Mouse (Mus musculus): Measurements from ENCODE around the gene Gm10717.
A peak's percentile ranks its signal among the peaks of the same experiment; 100 is the strongest.
"Not testable (repeated sequence)": the region's sequence is repeated elsewhere in the genome, so short reads cannot be mapped to it uniquely, and the experiment has no call there.

Gene Gm10717

GRCm38 (mm10) chr9:3024912-3025467 lies at the start of gene Gm10717:
TSS of gene Gm10717 (plus strand) at chr9:3025417.
- not testable (repeated sequence) for DNase-seq

- not testable (repeated sequence) for DNase-seq
Measured at GRCm38 (mm10) chr9:3000445-3000972, 24.7 kb upstream of the Gm10717 start, which contains the start of gene Gm10722. TSS of gene Gm10722 (plus strand) at chr9:3000922.

- not testable (repeated sequence) for DNase-seq
Measured at GRCm38 (mm10) chr9:3001006-3001405, 24.2 kb upstream of the Gm10717 start.

GRCm38 (mm10) chr9:3001948-3002659 lies 23.1 kb upstream of the Gm10717 start:
- DNase-seq = peak; percentile 54

GRCm38 (mm10) chr9:3002794-3003396 lies 22.3 kb upstream of the Gm10717 start, which contains the start of gene Gm11168:
TSS of gene Gm11168 (plus strand) at chr9:3003346.
- not testable (repeated sequence) for DNase-seq

- not testable (repeated sequence) for DNase-seq
Measured at GRCm38 (mm10) chr9:3006179-3006578, 19.0 kb upstream of the Gm10717 start.

- DNase-seq = peak; percentile 71
Measured at GRCm38 (mm10) chr9:3006636-3007035, 18.6 kb upstream of the Gm10717 start.

GRCm38 (mm10) chr9:3007272-3007671 lies 17.9 kb upstream of the Gm10717 start:
- not testable (repeated sequence) for DNase-seq

GRCm38 (mm10) chr9:3009331-3009730 lies 15.9 kb upstream of the Gm10717 start:
- DNase-seq = not testable (repeated sequence)

GRCm38 (mm10) chr9:3012054-3012621 lies 13.1 kb upstream of the Gm10717 start:
- not testable (repeated sequence) for DNase-seq

- DNase-seq = not testable (repeated sequence)
Measured at GRCm38 (mm10) chr9:3012733-3013279, 12.4 kb upstream of the Gm10717 start, which contains the start of gene Gm10721. TSS of gene Gm10721 (plus strand) at chr9:3013140.

- DNase-seq = not testable (repeated sequence)
Measured at GRCm38 (mm10) chr9:3015354-3015753, 9.9 kb upstream of the Gm10717 start, which contains the start of gene Gm10720. TSS of gene Gm10720 (plus strand) at chr9:3015654.

- not testable (repeated sequence) for DNase-seq
Measured at GRCm38 (mm10) chr9:3015896-3016295, 9.3 kb upstream of the Gm10717 start.

- not testable (repeated sequence) for DNase-seq
Measured at GRCm38 (mm10) chr9:3017108-3017507, 8.1 kb upstream of the Gm10717 start, which contains the start of gene Gm10719. TSS of gene Gm10719 (plus strand) at chr9:3017408.

- peak; percentile 30 for DNase-seq
Measured at GRCm38 (mm10) chr9:3018944-3019343, 6.3 kb upstream of the Gm10717 start.

- DNase-seq = not testable (repeated sequence)
Measured at GRCm38 (mm10) chr9:3019835-3020727, 5.1 kb upstream of the Gm10717 start.

GRCm38 (mm10) chr9:3022316-3023008 lies 2.8 kb upstream of the Gm10717 start:
- not testable (repeated sequence) for DNase-seq

GRCm38 (mm10) chr9:3023312-3023984 lies 1.8 kb upstream of the Gm10717 start, which contains the start of gene Gm10718:
TSS of gene Gm10718 (plus strand) at chr9:3023547.
- not testable (repeated sequence) for DNase-seq

GRCm38 (mm10) chr9:3023985-3024648 lies 1.1 kb upstream of the Gm10717 start:
- DNase-seq = peak; percentile 37
